Mouse (Mus musculus) heart, embryonic 16.5 days (tissue): ENCODE results near the gene Wdr62. TPM values are rescaled to one million over a fixed set of nuclear protein-coding genes. Genes with fewer than 3 reads are reported as not detected.

Experiments
- polyA plus RNA-seq: library from polyadenylated mRNA; unstranded; fragments of >200 nt; fragmentation: Nextera tagmentation; extraction: Ambion mirVana; gene quantifications from 2 replicates; pipeline ENCODE4 v1.2.1, GENCODE M21; 2015

Gene Wdr62
- polyA plus RNA-seq, 1 experiment from 2014 or later: 6.9 TPM

Other genes starting within 250 kb of the Wdr62 start
- gene Zfp14, start 229.0 kb downstream of the Wdr62 start, polyA plus RNA-seq: 4.3 and 4.7 TPM in 2 replicates
- gene Zfp82, start 207.5 kb downstream of the Wdr62 start, polyA plus RNA-seq: 4.8 and 5.2 TPM in 2 replicates
- gene Gm26920, start 190.0 kb downstream of the Wdr62 start, polyA plus RNA-seq: not detected in 2 replicates
- gene Zfp566, start 189.9 kb downstream of the Wdr62 start, polyA plus RNA-seq: 6.2 and 7.1 TPM in 2 replicates
- gene Zfp260, start 185.6 kb downstream of the Wdr62 start, polyA plus RNA-seq: 75.3 and 76.0 TPM in 2 replicates
- 11.2 and 13.3 TPM in 2 replicates for gene Zfp382, start 158.5 kb downstream of the Wdr62 start, polyA plus RNA-seq
- 7.2 and 7.3 TPM in 2 replicates for gene Zfp146, start 110.7 kb downstream of the Wdr62 start, polyA plus RNA-seq
- 506 and 580 TPM in 2 replicates for gene Cox7a1, start 96.3 kb downstream of the Wdr62 start, polyA plus RNA-seq
- gene Capns1, start 81.6 kb downstream of the Wdr62 start, polyA plus RNA-seq: 85.4 and 87.7 TPM in 2 replicates
- 112 TPM in 2 replicates for gene Polr2i, start 48.5 kb downstream of the Wdr62 start, polyA plus RNA-seq
- gene Tbcb, start 48.1 kb downstream of the Wdr62 start, polyA plus RNA-seq: 134 and 154 TPM in 2 replicates
- gene Ovol3, start 44.7 kb downstream of the Wdr62 start, polyA plus RNA-seq: 0.20 TPM in 1 of 2 replicates, not detected in the other
- gene Thap8, start 325 bp downstream of the Wdr62 start, polyA plus RNA-seq: 0.29 and 0.47 TPM in 2 replicates
- 7.0 and 8.0 TPM in 2 replicates for gene Clip3, start 11.3 kb upstream of the Wdr62 start, polyA plus RNA-seq
- gene Alkbh6, start 28.3 kb upstream of the Wdr62 start, polyA plus RNA-seq: 62.0 and 67.1 TPM in 2 replicates
- 9.2 and 10.0 TPM in 2 replicates for gene Syne4, start 34.4 kb upstream of the Wdr62 start, polyA plus RNA-seq
- 3.6 and 7.3 TPM in 2 replicates for gene E130208F15Rik, start 41.3 kb upstream of the Wdr62 start, polyA plus RNA-seq
- 12.0 and 17.0 TPM in 2 replicates for gene Sdhaf1, start 43.5 kb upstream of the Wdr62 start, polyA plus RNA-seq
- gene Lrfn3, start 82.4 kb upstream of the Wdr62 start, polyA plus RNA-seq: 1.2 and 1.4 TPM in 2 replicates
- gene Tyrobp, start 133.3 kb upstream of the Wdr62 start, polyA plus RNA-seq: 32.2 and 34.7 TPM in 2 replicates
- 2.2 and 4.6 TPM in 2 replicates for gene Hcst, start 139.4 kb upstream of the Wdr62 start, polyA plus RNA-seq
- gene Nfkbid, start 141.3 kb upstream of the Wdr62 start, polyA plus RNA-seq: 1.7 and 1.8 TPM in 2 replicates
- gene Aplp1, start 165.1 kb upstream of the Wdr62 start, polyA plus RNA-seq: 11.1 and 13.5 TPM in 2 replicates
- gene Kirrel2, start 177.3 kb upstream of the Wdr62 start, polyA plus RNA-seq: 0.15 and 0.20 TPM in 2 replicates
- gene Nphs1, start 177.9 kb upstream of the Wdr62 start, polyA plus RNA-seq: 0.19 TPM in 1 of 2 replicates, not detected in the other
- 0.09 TPM in 1 of 2 replicates, not detected in the other for gene Prodh2, start 213.2 kb upstream of the Wdr62 start, polyA plus RNA-seq